Comparison of ENCODE assay signal across 39 mouse cellular contexts in genomic region chr9:15112008-15112407, GRCm38 (mm10). TPM values are rescaled to one million over a fixed set of nuclear protein-coding genes. Genes with fewer than 3 reads are reported as not detected.
"Had no signal": no experiment of that assay in that cellular context is flagged by ENCODE, and none has a peak within 500 bp of the region (broad histone marks: within the 10 kb centered on the region; RNA-seq: fewer than 3 reads in every experiment).

Hephl1 (minus strand) TSS chr9:15112108.

- H3K9ac ChIP-seq: heart, embryonic 13.5 days; heart, embryonic 15.5 days; hindbrain, embryonic 13.5 days; hindbrain, embryonic 15.5 days; kidney, embryonic 15.5 days; limb, embryonic 13.5 days; limb, embryonic 15.5 days; liver, embryonic 12.5 days; liver, embryonic 14.5 days had no signal

- DNase-seq: gastrocnemius, postnatal 14 days; gastrocnemius, postnatal 36 days; heart, adult 11 months; heart, adult 2 months; heart, postnatal 14 days; heart, postnatal 36 days; kidney, adult 11 months; kidney, adult 2 months; kidney, adult 9 months; kidney, postnatal 14 days; kidney, postnatal 36 days; layer of hippocampus, adult 9-11 months; layer of hippocampus, postnatal 36 days; left cerebral cortex, postnatal 4 days had no signal

- ATAC-seq: hindbrain, postnatal 0 days; intestine, embryonic 16.5 days; liver, embryonic 12.5 days had no signal

- H3K27ac ChIP-seq: heart, adult 2 months; heart, embryonic 13.5 days; heart, embryonic 15.5 days; hindbrain, embryonic 13.5 days; hindbrain, embryonic 15.5 days; hindbrain, postnatal 0 days; kidney, embryonic 15.5 days; kidney, postnatal 0 days; limb, embryonic 13.5 days; limb, embryonic 15.5 days; liver, embryonic 12.5 days; liver, embryonic 14.5 days had no signal

- H3K4me1 ChIP-seq: heart, embryonic 13.5 days; heart, embryonic 15.5 days; hindbrain, embryonic 13.5 days; hindbrain, embryonic 15.5 days; kidney, embryonic 15.5 days; limb, embryonic 13.5 days; limb, embryonic 15.5 days; liver, embryonic 12.5 days had no signal

- H3K4me2 ChIP-seq: heart, embryonic 11.5 days; heart, embryonic 13.5 days; heart, embryonic 15.5 days; hindbrain, embryonic 13.5 days; hindbrain, embryonic 15.5 days; kidney, embryonic 15.5 days; limb, embryonic 13.5 days; limb, embryonic 15.5 days; liver, embryonic 12.5 days had no signal

- H3K9me3 ChIP-seq: heart, embryonic 13.5 days; heart, embryonic 15.5 days; hindbrain, embryonic 13.5 days; hindbrain, embryonic 15.5 days; kidney, embryonic 15.5 days; limb, embryonic 13.5 days; limb, embryonic 15.5 days; liver, embryonic 12.5 days had no signal

- H3K4me3 ChIP-seq: heart, adult 2 months; heart, embryonic 13.5 days; heart, embryonic 15.5 days; hindbrain, embryonic 13.5 days; hindbrain, embryonic 15.5 days; kidney, embryonic 15.5 days; limb, embryonic 13.5 days; limb, embryonic 15.5 days; liver, embryonic 12.5 days had no signal

- H3K27me3 ChIP-seq: heart, embryonic 13.5 days; heart, embryonic 15.5 days; hindbrain, embryonic 13.5 days; hindbrain, embryonic 15.5 days; kidney, embryonic 15.5 days; limb, embryonic 13.5 days; limb, embryonic 15.5 days; liver, embryonic 12.5 days had no signal

- H3K36me3 ChIP-seq: heart, embryonic 13.5 days; heart, embryonic 15.5 days; hindbrain, embryonic 13.5 days; hindbrain, embryonic 15.5 days; kidney, embryonic 15.5 days; limb, embryonic 13.5 days; limb, embryonic 15.5 days; liver, embryonic 12.5 days had no signal

RNA-seq across cellular contexts. Expression of gene Hephl1, which starts in this region (rescaled TPM):
- total RNA-seq: hematopoietic stem cell, adult 5-6 weeks; layer of hippocampus, adult 18-20 months; layer of hippocampus, adult 8-10 months; layer of hippocampus, postnatal 14 days; layer of hippocampus, postnatal 36 days; left cerebral cortex, adult 18-20 months; left cerebral cortex, adult 8-10 months; left cerebral cortex, postnatal 10 days; left cerebral cortex, postnatal 25 days; liver, adult 2 months had no signal
- polyA plus RNA-seq: heart, embryonic 11.5 days; heart, embryonic 13.5 days; hindbrain, embryonic 11.5 days; hindbrain, embryonic 13.5 days; hindbrain, embryonic 15.5 days; hindbrain, postnatal 0 days; intestine, embryonic 14.5 days; intestine, embryonic 16.5 days; kidney, postnatal 0 days; limb, embryonic 11.5 days; limb, embryonic 13.5 days; liver, adult 2 months; liver, embryonic 12.5 days had no signal
